Mouse (Mus musculus) midbrain, embryonic 14.5 days (tissue): ENCODE measurements at regions not wholly inside any gene's neighbourhood (a gene's known extent, or its start where the extent isn't known, plus 50 kb on each side); places are given as distances from the start of the nearest gene placed in this dataset.

Source experiments
- ATAC-seq: fragments of 200-750 bp; cut with Nextera tagmentation; 2 replicates; pipeline ENCODE4 v1.8.0; 2017; ENCODE audit warnings: moderate number of reproducible peaks, moderate library complexity; ENCODE audit not compliant: low FRiP score, low TSS enrichment
- DNase-seq: peaks from one replicate; pipeline ENCODE4 v3.0.0-alpha.2; 2015
- H3K27ac ChIP-seq: fragments of 300-500 bp; sonication (generic); replicated peaks from 2 replicates; pipeline ENCODE4 v1.5.1; 2014; ENCODE audit warnings: mild to moderate bottlenecking, low read depth, low read length, moderate library complexity
- H3K27me3 ChIP-seq: fragments of 300-500 bp; sonication (generic); 2 replicates; pipeline ENCODE4 v1.6.1; 2014; ENCODE audit warnings: low read length, control low read depth, mixed read lengths; ENCODE audit not compliant: control insufficient read depth, insufficient read depth
- H3K36me3 ChIP-seq: fragments of 300-500 bp; sonication (generic); 2 replicates; pipeline ENCODE4 v1.6.1; 2014; ENCODE audit warnings: low read length, control low read depth; ENCODE audit not compliant: control insufficient read depth, insufficient read depth
- H3K4me1 ChIP-seq: fragments of 300-500 bp; sonication (generic); 2 replicates; pipeline ENCODE4 v1.6.1; 2014; ENCODE audit warnings: mild to moderate bottlenecking, antibody characterized with exemption, low read length, control low read depth; ENCODE audit not compliant: control insufficient read depth, insufficient read depth
- H3K4me2 ChIP-seq: fragments of 300-500 bp; sonication (generic); 2 replicates; pipeline ENCODE4 v1.6.1; 2014; ENCODE audit warnings: mild to moderate bottlenecking, low read length, moderate library complexity
- H3K4me3 ChIP-seq: fragments of 300-500 bp; sonication (generic); replicated peaks from 2 replicates; pipeline ENCODE4 v1.5.1; 2014; ENCODE audit warnings: low read depth, low read length
- H3K9ac ChIP-seq: fragments of 300-500 bp; sonication (generic); replicated peaks from 2 replicates; pipeline ENCODE4 v1.6.1; 2014; ENCODE audit warnings: mild to moderate bottlenecking, low read length, moderate library complexity
- H3K9me3 ChIP-seq: fragments of 300-500 bp; sonication (generic); 2 replicates; pipeline ENCODE4 v1.6.1; 2016; ENCODE audit warnings: low read length, control low read depth, mixed read lengths; ENCODE audit not compliant: control insufficient read depth
- WGBS: fragments of 180-500 bp; shearing (Covaris S2); extraction: QIAGEN DNeasy Blood & Tissue Kit; methylation state at CpG from one replicate; pipeline ENCODE4 v1.1.7; 2014; 5-methylcytosine and 5-hydroxymethylcytosine counted together

DNA sequence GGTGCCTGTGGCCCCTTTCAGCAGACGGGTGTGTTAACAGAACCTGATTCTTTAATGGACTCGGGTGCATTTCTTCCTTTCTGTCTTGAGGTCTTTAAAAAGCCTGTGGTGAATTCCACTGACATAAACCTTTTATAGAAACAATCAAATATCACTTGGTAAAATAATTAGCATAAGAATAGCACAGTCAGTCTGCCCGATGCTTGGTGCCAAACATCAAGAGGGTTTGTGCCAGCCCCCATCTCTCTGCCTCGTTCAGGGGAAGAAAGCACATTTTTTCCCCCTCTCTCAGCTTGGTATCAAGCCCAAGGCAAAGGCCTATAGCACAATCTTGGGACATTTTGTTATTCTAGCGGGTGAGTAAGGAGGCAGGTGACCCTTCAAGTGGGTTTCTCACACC, 169.8 kb downstream of the Maf start:
- ATAC-seq (no peak), DNase-seq (peak; percentile 21)
- Histone ChIP-seq H3K27ac (no peak overlapping the region), H3K4me1 (peaks cover 11% of the 10 kb centered on the region; the same call in 1 of the 2 replicates), H3K9me3 (no peaks in the 10 kb centered on the region), H3K9ac (no peak overlapping the region), H3K4me2 (no peak overlapping the region), H3K36me3 (no peaks in the 10 kb centered on the region), H3K27me3 (no peaks in the 10 kb centered on the region), H3K4me3 (no peak overlapping the region)
- WGBS: 18% methylated on average over 5 of the region's 5 CpGs

DNA sequence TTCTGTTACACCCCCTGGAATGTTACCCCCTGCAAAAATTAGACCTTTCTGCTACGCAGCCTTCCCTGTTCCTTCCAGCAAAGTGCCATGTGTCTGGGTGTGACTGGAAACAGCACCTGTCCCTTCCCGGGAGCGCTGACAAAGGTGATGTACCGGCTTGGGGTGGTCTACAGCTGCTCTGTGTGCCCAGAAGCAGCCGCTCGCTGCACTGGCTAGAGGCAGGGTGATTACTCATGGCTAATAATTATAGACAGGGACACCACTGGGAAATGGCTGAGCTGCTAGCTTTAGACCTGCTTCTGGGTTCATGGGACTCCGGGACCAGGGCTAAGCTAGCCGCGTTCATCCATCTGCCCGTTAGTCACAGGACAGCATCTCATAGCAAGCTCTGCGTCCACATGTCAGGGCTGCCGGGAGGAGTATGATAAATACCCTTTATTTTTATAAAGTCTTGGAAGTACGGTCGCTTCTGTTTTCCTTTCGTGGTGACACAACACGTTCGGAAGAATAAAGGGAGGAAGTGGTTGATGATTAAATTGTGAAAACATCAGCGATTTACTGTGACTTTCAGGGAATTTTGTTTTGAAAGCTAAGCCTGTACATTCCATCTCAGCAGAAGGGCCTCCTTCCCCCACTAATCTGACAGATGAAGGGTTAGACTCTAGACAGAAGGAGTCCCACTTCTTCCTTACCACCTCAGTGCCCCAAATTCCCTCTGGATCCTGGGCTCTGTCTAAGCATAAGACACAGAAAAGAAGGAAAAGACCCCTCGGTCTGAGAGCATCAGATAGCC, 170.8 kb downstream of the Maf start:
- Histone ChIP-seq H3K9ac (no peak overlapping the region), H3K36me3 (no peaks in the 10 kb centered on the region), H3K4me1 (peaks cover 11% of the 10 kb centered on the region; the same call in 1 of the 2 replicates), H3K9me3 (no peaks in the 10 kb centered on the region), H3K27ac (no peak overlapping the region), H3K4me2 (no peak overlapping the region), H3K4me3 (no peak overlapping the region), H3K27me3 (no peaks in the 10 kb centered on the region)
- DNase-seq: peak; percentile 31
- 51% methylated on average over 19 of the region's 19 CpGs for WGBS
- no peak for ATAC-seq

DNA sequence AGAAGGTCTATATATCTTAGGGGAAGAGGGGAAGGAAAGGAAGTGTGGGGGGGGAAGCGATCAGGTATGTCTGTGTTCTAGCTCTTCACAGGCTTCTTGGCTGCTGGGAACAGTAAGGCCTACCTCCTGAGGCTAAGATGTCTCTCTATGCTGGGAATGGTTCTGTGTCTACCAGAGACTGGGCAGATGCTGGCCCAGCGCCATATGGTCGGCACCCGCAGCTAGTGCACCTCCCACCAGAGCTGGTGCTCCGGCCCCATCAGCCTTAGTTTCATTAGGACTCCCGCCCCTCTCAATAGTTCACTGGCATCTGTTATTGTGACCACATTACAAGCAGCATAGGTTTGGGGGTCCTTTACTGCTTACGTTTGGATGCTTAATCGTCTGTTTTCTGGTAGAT, 171.6 kb downstream of the Maf start:
- no peak overlapping the region for H3K9ac ChIP-seq
- H3K9me3 ChIP-seq: no peaks in the 10 kb centered on the region
- no peaks in the 10 kb centered on the region for H3K27me3 ChIP-seq
- 83% methylated on average over 8 of the region's 8 CpGs for WGBS
- no peaks in the 10 kb centered on the region for H3K36me3 ChIP-seq
- H3K4me3 ChIP-seq: no peak overlapping the region
- ATAC-seq (no peak), DNase-seq (no peak)
- peaks cover 11% of the 10 kb centered on the region; the same call in 1 of the 2 replicates for H3K4me1 ChIP-seq
- H3K27ac ChIP-seq: no peak overlapping the region
- H3K4me2 ChIP-seq: no peak overlapping the region

DNA sequence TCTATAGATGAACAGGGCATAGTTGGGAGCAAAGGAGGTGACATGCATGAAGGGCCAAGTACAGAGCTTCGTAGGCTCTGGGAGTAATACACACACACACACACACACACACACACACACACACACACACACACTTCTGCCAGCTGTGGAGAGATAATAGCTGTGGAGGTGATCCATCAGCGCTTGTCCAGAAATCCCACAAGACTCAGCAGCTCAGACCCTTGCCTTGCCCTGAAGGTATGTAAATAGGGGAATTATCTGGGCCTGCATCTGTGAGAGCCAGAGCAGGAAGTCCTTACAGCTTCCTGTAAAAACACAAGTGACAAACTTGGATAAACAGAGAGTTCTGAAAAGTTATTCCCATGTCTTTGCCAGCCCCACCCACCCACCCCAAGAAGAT, 173.6 kb downstream of the Maf start:
- no peak overlapping the region for H3K27ac ChIP-seq
- no peak overlapping the region for H3K4me2 ChIP-seq
- DNase-seq (no peak), ATAC-seq (no peak)
- H3K36me3 ChIP-seq: no peaks in the 10 kb centered on the region
- H3K9ac ChIP-seq: no peak overlapping the region
- H3K27me3 ChIP-seq: no peaks in the 10 kb centered on the region
- no peak overlapping the region for H3K4me3 ChIP-seq
- H3K4me1 ChIP-seq: peaks cover 11% of the 10 kb centered on the region; the same call in 1 of the 2 replicates
- no peaks in the 10 kb centered on the region for H3K9me3 ChIP-seq
- 70% methylated on average over 2 of the region's 2 CpGs for WGBS

DNA sequence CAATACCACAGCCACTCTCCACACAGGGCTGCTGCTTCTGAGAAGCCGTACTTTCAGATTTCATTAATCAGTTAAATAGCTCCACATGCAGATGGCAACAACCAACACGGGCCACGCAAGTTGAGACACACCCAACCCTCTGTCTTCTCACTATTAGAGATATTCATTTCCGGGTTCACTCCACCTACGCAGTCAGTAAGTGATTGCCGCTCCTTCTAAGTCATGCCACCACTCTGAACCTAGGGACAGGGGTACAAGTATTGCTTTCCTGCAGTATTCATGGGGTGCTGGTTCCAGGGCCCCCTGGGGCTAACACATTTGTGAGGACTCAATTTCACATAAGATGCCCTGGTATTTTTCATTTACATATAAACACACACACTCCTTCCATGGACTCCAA, 176.3 kb downstream of the Maf start:
- H3K36me3 ChIP-seq: no peaks in the 10 kb centered on the region
- no peaks in the 10 kb centered on the region for H3K27me3 ChIP-seq
- H3K4me2 ChIP-seq: no peak overlapping the region
- no peak overlapping the region for H3K9ac ChIP-seq
- ATAC-seq: no peak
- H3K4me3 ChIP-seq: no peak overlapping the region
- H3K4me1 ChIP-seq: no peaks in the 10 kb centered on the region
- H3K27ac ChIP-seq: no peak overlapping the region
- DNase-seq: no peak
- no peaks in the 10 kb centered on the region for H3K9me3 ChIP-seq
- WGBS: 95% methylated on average over 6 of the region's 6 CpGs

DNA sequence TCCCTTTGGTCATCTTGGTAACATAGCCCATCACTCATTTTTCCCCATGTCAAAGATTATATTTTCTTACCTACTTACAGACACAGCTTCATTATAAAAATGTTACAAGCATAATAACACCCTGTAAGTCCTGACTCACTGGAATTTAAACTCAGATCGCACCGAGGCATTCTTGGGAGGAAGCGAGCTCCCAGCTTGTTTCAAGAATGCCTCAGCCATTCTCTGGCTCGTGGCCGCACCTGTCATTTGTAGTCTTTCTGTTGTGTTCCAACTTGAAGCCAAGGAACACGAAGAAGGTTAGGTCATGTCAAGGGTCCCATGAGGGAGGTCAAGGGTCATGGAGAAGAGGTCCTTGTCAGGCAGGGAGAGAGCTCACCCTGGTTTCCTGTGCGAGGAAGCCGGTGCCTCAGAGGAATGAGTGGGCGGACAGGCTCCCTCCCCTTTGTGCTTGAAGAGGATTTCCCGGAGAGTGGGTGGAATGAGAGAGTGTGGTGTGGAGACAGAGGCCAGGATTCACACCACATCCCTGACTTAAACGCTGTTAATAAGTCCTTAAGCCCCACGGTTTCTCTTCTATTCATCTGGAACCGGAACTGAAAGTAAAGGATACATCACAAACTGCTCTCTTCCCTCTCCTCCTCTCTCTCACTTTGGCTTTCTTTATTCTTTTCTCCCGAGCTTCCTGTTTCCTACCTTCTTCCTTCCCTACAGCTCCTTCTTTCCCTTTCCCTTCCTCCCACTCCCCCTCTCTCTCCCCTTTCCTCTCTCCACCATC, 177.8 kb downstream of the Maf start:
- Histone ChIP-seq H3K27me3 (no peaks in the 10 kb centered on the region), H3K4me2 (no peak overlapping the region), H3K9me3 (no peaks in the 10 kb centered on the region), H3K4me1 (no peaks in the 10 kb centered on the region), H3K4me3 (no peak overlapping the region), H3K27ac (no peak overlapping the region), H3K9ac (no peak overlapping the region), H3K36me3 (no peaks in the 10 kb centered on the region)
- ATAC-seq: no peak
- no peak for DNase-seq
- WGBS: 51% methylated on average over 14 of the region's 14 CpGs

DNA sequence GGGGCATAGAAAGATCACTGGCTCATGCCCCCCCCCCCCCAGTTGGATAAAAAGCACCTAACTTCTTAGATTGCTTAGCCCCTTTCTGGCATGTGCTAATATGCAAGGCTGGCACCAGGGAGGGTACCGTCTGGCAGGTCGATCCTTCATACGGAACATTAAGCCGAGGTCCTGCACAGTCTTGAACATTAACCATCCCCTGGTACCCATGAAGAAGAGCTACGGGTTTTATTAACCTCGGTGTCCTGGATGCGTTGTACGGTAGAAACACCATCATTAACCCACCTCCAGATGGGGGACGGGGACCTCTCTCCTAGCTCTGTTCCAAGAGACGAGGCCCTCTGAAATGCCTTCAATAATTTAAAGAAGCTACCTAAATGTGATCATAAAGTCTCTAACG, 178.7 kb downstream of the Maf start:
- Histone ChIP-seq H3K36me3 (no peaks in the 10 kb centered on the region), H3K4me1 (no peaks in the 10 kb centered on the region), H3K9me3 (no peaks in the 10 kb centered on the region), H3K27ac (no peak overlapping the region), H3K27me3 (no peaks in the 10 kb centered on the region), H3K9ac (no peak overlapping the region), H3K4me3 (no peak overlapping the region), H3K4me2 (no peak overlapping the region)
- DNase-seq: no peak
- 95% methylated on average over 11 of the region's 11 CpGs for WGBS
- ATAC-seq: no peak

DNA sequence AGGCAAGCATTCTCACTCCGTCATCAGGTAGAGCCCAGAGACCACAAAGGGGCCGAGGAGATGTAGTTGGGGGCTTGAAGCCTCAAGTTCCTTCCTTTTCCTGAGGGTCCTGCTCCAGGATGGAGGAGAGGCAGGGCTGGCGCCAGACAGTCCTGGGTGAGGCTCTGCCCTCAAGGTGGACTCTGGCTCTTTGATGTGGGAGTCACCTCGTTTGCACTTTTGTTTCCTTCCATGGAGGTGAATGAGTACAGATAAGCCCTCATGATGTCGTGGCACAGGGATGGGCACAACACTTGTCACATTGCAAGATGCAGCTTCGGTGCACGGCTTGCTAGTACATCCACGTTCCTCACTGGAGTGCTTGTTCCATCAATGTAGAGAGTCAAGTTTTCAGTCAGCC, 182.4 kb downstream of the Maf start:
- 91% methylated on average over 8 of the region's 8 CpGs for WGBS

DNA sequence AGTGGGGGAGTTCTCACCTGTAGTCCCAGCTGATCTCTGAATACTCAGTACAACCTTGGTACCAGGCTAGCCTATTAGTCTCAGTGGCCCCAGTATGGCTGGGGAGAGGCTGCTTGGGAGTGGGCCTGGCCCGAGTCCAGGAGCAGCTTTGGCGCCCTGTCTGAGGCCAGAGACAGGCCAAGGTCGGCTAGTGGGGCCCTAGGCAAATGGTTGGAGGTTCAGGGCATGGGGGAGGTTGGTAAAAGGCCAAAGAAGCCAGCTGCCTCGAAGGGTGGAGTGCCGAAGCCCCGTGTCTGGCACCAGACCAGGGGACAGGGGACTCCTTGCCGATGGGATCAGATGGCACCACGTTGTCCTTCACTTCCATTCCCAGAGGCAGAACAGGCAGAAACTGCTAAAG, 182.9 kb downstream of the Maf start:
- Histone ChIP-seq H3K4me1 (no peaks in the 10 kb centered on the region), H3K9ac (no peak overlapping the region), H3K36me3 (no peaks in the 10 kb centered on the region), H3K9me3 (no peaks in the 10 kb centered on the region), H3K27me3 (no peaks in the 10 kb centered on the region), H3K4me2 (no peak overlapping the region), H3K27ac (no peak overlapping the region), H3K4me3 (no peak overlapping the region)
- 85% methylated on average over 8 of the region's 8 CpGs for WGBS
- DNase-seq: no peak
- ATAC-seq: no peak

More for the DNA sequence above, 182.4 kb downstream of the Maf start:
- no peaks in the 10 kb centered on the region for H3K4me1 ChIP-seq
- H3K9me3 ChIP-seq: no peaks in the 10 kb centered on the region
- DNase-seq: no peak
- H3K27me3 ChIP-seq: no peaks in the 10 kb centered on the region
- no peak for ATAC-seq
- no peak overlapping the region for H3K27ac ChIP-seq
- H3K9ac ChIP-seq: no peak overlapping the region
- H3K36me3 ChIP-seq: no peaks in the 10 kb centered on the region
- H3K4me3 ChIP-seq: no peak overlapping the region
- H3K4me2 ChIP-seq: no peak overlapping the region
